Mouse (Mus musculus): ENCODE measurements around the gene Lrp2.

GRCm38 (mm10) chr2:69376780-69377179 lies 209.1 kb downstream of the Lrp2 start:
- TF ChIP-seq CTCF (IDR thresholded peaks at IDR 0.05; ENCODE audit: insufficient read depth, low read depth, low read length) (no peak), POLR2A (IDR thresholded peaks at IDR 0.05; ENCODE audit: insufficient read depth, low read depth, low read length) (no peak)
